Mouse (Mus musculus) layer of hippocampus, postnatal 36 days (tissue): Measurements from ENCODE around the gene Fgf23. TPM values are rescaled to one million over a fixed set of nuclear protein-coding genes. Genes with fewer than 3 reads are reported as not detected.

Experiments used
- DNase-seq, 2 experiments: peaks; one replicate each; pipeline ENCODE4 v3.0.0; 2022
- total RNA-seq, 2 experiments: library from RNA; stranded (reverse); gene quantifications; 2 replicates each; pipeline ENCODE4 v1.2.3; 2021

The Fgf23 gene
- total RNA-seq, result under 1 TPM; 0.25 to 0.48 TPM

DNA sequence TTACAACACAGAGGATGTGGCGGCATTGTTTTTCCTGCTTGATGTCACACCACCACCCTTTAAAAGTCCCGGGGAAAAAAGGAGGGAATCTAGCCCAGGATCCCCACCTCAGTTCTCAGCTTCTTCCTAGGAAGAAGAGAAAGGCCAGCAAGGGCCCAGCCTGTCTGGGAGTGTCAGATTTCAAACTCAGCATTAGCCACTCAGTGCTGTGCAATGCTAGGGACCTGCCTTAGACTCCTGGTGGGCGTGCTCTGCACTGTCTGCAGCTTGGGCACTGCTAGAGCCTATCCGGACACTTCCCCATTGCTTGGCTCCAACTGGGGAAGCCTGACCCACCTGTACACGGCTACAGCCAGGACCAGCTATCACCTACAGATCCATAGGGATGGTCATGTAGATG, at the start of gene Fgf23:
Gene Fgf23, plus strand, starts transcription at position 86 of the 400 bp plus-strand sequence.
- DNase-seq, result no peak

DNA sequence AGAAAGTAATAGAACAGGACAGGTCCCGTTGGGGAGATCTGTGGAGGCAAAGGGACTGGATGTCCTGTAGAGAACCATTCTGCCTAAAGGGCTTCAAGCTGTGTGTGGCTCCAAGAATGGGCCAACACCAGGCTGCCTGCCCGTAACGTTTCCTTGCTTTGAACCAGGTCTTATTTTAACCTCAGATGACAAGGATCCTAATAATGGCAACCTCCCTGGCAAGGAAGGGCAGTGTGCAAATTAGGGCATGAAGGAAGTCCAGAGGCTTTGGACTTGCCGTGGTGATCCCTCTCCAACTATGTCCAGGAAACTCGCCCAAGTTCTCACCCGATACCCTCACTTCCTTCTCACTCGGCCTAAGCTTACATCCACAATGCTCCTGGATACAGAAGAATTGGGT, 47.9 kb upstream of the Fgf23 start:
- DNase-seq, result no peak

DNA sequence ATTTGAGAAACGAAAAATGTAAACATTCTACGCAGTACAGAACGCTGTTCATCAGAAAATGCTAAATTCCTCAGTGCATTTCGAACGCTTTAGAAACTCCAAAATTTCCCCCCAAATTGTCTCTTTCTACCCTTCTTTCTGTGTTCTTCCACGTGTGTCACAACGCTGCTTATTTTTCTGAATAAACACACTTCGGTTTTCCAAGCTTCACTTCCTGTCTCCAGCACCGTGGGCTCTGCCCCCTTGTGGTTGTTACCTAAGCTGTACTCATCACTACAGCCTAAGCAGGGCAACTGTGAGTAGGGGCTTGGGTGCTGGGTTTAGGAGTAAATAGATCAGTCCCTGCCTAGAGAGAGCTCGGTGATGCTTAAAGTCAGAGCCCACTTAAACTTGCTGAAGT, 37.9 kb upstream of the Fgf23 start:
- no peak for DNase-seq

GRCm38 (mm10) chr6:127044909-127045308, 27.8 kb upstream of the Fgf23 start:
- no peak for DNase-seq

GRCm38 (mm10) chr6:127050847-127051246, 21.9 kb upstream of the Fgf23 start:
- no peak for DNase-seq

GRCm38 (mm10) chr6:127056990-127057588, 15.6 kb upstream of the Fgf23 start:
- no peak for DNase-seq

DNA sequence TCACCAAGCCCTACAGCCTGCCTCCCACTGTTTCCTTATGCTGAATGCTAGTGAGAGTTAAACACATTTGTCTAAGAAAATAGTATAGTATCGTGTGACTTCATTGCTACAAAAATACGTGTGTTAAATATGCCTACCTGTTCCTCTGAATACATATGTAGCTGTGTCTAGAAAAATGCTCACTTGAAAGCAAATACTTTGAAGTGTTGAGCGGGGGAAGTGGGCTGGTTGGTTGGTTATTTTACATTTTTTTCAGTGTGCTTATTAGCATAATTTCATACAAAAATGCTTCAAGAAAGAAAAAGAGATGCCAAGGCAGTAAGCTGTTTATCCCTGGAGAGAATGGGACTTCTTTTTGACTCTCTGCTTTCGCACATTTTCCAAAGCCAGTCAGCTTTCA, 12.7 kb upstream of the Fgf23 start:
- DNase-seq, result no peak

GRCm38 (mm10) chr6:127063915-127064314, 8.8 kb upstream of the Fgf23 start:
- DNase-seq, result no peak

GRCm38 (mm10) chr6:127064815-127065214, 7.9 kb upstream of the Fgf23 start:
- no peak for DNase-seq

DNA sequence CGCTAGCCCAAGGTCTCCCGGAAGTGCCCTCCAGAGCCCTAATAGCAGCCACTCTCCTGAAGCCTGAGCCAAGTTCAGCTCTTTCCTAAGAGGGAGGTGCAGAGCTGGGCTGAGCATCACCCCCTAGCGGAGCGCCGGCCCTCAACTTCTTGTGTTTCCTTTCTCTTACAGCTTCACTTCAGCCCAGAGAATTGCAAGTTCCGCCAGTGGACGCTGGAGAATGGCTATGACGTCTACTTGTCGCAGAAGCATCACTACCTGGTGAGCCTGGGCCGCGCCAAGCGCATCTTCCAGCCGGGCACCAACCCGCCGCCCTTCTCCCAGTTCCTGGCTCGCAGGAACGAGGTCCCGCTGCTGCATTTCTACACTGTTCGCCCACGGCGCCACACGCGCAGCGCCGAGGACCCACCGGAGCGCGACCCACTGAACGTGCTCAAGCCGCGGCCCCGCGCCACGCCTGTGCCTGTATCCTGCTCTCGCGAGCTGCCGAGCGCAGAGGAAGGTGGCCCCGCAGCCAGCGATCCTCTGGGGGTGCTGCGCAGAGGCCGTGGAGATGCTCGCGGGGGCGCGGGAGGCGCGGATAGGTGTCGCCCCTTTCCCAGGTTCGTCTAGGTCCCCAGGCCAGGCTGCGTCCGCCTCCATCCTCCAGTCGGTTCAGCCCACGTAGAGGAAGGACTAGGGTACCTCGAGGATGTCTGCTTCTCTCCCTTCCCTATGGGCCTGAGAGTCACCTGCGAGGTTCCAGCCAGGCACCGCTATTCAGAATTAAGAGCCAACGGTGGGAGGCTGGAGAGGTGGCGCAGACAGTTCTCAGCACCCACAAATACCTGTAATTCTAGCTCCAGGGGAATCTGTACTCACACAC, 7.4 kb downstream of the Fgf23 start:
- DNase-seq, result peak; percentile 58 to 66

DNA sequence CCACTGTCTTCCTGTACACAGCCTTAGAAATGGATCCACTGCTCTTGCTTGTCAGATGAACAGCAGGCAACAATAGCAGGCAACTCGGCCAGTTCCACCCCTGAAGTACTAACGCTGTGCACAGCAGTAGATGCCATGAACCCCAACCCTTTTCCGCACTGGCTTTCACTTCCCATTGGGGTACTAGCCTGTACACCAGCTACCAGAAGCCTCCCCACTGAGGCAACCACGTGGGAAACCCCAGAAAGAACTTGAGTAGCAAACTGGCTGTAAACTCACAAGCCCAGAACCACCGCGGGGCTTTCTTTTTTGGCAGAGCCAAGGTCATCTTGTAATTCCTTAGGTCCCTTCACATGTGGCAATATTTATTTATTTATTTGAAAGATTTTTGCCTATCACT, 9.1 kb downstream of the Fgf23 start:
- no peak for DNase-seq

DNA sequence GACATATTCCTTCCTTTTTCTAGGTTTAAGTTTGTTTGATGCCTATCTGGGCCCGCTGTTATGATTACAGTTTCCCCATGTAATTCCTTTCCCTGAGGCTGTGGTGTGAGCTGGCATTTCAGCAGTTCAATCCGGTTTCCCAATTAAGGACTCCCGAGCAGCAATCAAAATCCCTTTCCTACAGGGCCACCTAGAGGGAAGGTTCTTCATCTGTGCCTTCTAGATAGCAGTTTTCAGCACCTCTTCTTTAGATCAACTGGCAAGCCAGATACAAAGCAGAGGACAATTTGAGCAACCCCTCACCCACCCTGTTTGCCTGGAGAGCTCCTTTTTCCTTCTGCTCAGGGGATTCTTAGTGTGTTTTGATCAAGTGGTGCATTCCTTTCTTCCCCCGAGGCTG, 14.0 kb downstream of the Fgf23 start:
- DNase-seq, result no peak

- no peak for DNase-seq
Observed at GRCm38 (mm10) chr6:127094565-127094964, 21.9 kb downstream of the Fgf23 start.

- no peak for DNase-seq
Observed at GRCm38 (mm10) chr6:127103506-127104275, 31.0 kb downstream of the Fgf23 start.

GRCm38 (mm10) chr6:127104396-127105029, 31.8 kb downstream of the Fgf23 start:
- DNase-seq, result no peak

- no peak for DNase-seq
Observed at GRCm38 (mm10) chr6:127105107-127105506, 32.4 kb downstream of the Fgf23 start.

- DNase-seq, result peak in 1 of 2 experiments; percentile 20
Observed at GRCm38 (mm10) chr6:127106189-127106588, 33.5 kb downstream of the Fgf23 start.

DNA sequence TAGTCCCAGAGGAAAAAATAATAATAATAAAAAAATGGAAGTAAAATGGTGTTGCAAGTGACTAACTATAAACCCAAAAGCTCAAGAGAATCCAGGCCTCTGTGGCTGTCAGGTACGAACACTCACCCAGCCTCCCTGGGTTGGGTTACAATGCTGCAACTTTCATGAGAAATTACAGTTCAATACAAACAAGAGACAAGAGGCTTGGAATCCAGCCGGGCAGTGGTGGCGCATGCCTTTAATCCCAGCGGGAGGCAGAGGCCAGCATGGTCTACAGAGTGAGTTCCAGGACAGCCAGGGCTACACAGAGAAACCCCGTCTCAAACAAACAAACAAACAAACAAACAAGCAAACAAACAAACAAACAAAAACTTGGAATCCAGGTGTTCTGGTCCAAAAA, 34.0 kb downstream of the Fgf23 start:
- no peak for DNase-seq

DNA sequence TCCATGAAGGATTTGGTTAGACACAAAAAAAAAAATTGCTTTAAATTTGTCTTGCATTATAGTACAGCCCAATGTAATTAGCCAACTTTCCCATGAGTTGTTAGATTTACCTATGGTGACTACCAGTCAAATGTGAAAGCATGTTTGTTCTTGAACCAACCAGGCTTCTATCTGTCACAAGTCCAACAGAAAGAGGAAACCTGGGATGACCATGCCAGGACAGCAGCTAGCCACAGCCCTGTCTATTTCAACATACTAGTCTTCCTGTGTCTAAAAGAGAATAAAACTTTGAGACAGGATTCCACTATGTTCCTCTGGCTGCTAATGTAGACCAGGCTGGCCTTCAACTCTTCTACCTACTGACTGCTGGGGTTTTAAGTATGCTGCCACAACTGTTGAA, 34.7 kb downstream of the Fgf23 start:
- DNase-seq, result no peak

DNA sequence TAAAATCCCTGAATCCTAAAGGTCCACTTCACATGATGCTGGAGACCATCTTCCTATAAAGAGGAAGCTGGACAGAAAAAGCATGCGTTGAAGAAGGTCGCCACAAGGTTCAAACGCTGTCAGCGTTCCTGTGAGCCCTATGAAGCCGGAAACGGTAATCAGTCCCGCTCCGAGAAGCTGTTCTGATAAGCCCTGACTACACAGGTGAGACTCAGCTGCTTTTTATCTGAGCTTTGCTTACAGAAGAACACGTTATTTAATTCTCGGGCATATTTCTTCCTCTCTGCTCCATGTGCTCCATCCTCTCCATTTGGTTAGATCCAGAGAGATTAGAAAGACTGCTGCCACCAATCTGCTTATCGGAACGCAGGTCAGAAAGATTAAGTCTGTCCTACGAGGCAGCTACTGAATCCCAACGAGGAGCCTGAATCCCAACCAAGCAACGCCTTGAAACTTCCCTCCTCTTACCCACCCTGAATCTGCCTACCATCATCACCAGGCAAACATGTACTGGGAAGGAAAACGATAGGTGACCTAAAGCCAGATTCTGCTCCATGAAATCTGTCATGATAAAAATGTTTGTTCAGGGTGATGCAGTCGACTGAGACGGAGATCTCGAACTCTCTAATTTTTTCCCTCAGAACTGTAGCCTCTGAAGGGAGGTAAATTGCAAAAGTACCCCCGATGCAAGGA, 35.8 kb downstream of the Fgf23 start:
- DNase-seq, result no peak

DNA sequence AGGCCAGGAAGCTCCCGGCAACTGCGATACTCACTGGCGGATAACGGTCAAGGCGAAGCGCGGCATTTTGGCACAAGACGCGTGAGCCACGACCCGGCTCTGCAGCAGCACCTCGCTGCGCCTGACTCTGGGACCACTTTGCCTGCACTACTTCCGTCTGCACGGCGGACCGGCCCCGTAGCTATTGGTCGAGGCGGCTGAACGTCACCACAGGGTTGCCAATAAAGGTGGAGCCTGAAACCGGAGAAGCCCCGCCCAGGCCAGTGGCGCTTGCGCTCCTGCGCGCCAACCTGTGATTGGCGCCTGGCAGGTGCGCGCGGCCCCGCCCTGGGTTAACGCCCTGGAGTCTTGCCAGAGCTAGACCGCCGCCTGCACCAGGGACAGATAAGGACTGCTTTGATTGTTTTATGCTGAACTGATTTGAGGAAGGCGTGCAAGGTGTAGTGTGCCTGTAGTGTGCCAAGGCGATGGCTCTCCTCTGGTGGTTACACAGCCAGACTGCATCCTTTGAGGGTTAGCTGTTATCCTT, 36.8 kb downstream of the Fgf23 start, which contains the start of gene Tigar:
Gene Tigar, minus strand, starts transcription at position 156 of the 529 bp plus-strand sequence.
- DNase-seq, result peak; percentile 93 to 94
